Mouse (Mus musculus) hindbrain, postnatal 0 days (tissue): ENCODE measurements around the gene Tnks1bp1. TPM values are rescaled to one million over a fixed set of nuclear protein-coding genes. Genes with fewer than 3 reads are reported as not detected.

Source experiments
- ATAC-seq: fragments of 200-750 bp; cut with Nextera tagmentation; 2 replicates; pipeline ENCODE4 v1.8.0; 2017; ENCODE audit warnings: mild to moderate bottlenecking, moderate TSS enrichment, moderate library complexity
- DNase-seq: peaks from one replicate; pipeline ENCODE4 v3.0.0-alpha.2; 2015; ENCODE audit warnings: low spot score
- H3K27ac ChIP-seq: fragments of 300-500 bp; sonication (generic); 2 replicates; pipeline ENCODE4 v1.5.1; 2014; ENCODE audit warnings: mild to moderate bottlenecking
- H3K27me3 ChIP-seq: fragments of 300-500 bp; sonication (generic); 2 replicates; pipeline ENCODE4 v1.6.1; 2014; ENCODE audit warnings: low read length, mixed read lengths; ENCODE audit not compliant: insufficient read depth
- H3K36me3 ChIP-seq: fragments of 300-500 bp; sonication (generic); 2 replicates; pipeline ENCODE4 v1.6.1; 2014; ENCODE audit warnings: low read length, mixed read lengths; ENCODE audit not compliant: insufficient read depth
- H3K4me1 ChIP-seq: fragments of 300-500 bp; sonication (generic); 2 replicates; pipeline ENCODE4 v1.6.1; 2014; ENCODE audit warnings: antibody characterized with exemption, low read length, mixed read lengths; ENCODE audit not compliant: insufficient read depth
- H3K4me2 ChIP-seq: fragments of 300-500 bp; sonication (generic); 2 replicates; pipeline ENCODE4 v1.6.1; 2014; ENCODE audit warnings: low read depth, mild to moderate bottlenecking, low read length, moderate library complexity, mixed read lengths
- H3K4me3 ChIP-seq: fragments of 300-500 bp; sonication (generic); 2 replicates; pipeline ENCODE4 v1.5.1; 2014; ENCODE audit warnings: low read length
- H3K9ac ChIP-seq: fragments of 300-500 bp; sonication (generic); replicated peaks from 2 replicates; pipeline ENCODE4 v1.6.1; 2014; ENCODE audit warnings: mild to moderate bottlenecking, low read length, moderate library complexity, mixed read lengths
- H3K9me3 ChIP-seq: fragments of 300-500 bp; sonication (generic); 2 replicates; pipeline ENCODE4 v1.6.1; 2016; ENCODE audit warnings: low read length, mixed read lengths
- CTCF ChIP-seq: IDR thresholded peaks from 2 replicates; pipeline ENCODE4 v1.5.1; 2016; ENCODE audit warnings: antibody characterized with exemption, control low read depth, low read depth
- WGBS: fragments of 180-500 bp; shearing (Covaris S2); extraction: QIAGEN DNeasy Blood & Tissue Kit; methylation state at CpG from one replicate; pipeline ENCODE4 v1.1.7; 2014; 5-methylcytosine and 5-hydroxymethylcytosine counted together
- polyA plus RNA-seq: library from polyadenylated mRNA; unstranded; fragments of >200 nt; fragmentation: Nextera tagmentation; extraction: Ambion mirVana; gene quantifications from 2 replicates; pipeline ENCODE4 v1.2.1, GENCODE M21; 2015
- total RNA-seq: library from RNA; depleted of rRNA; stranded (reverse); fragments of >200 nt; gene quantifications from 2 replicates; pipeline ENCODE4 v1.2.3, GENCODE M21; 2014

The Tnks1bp1 gene
- total and polyA plus RNA-seq, 2 experiments from 2014 or later, result 17.4 to 70.0 TPM

- DNase-seq, result peak; percentile 15
- no peak for TF ChIP-seq CTCF
- H3K36me3 ChIP-seq, result peaks cover 38% of the 10 kb centered on the region
- peaks cover 26% of the 10 kb centered on the region for H3K4me1 ChIP-seq
- H3K27ac ChIP-seq, result peak overlapping the region; percentile 89
- H3K9me3 ChIP-seq, result no peaks in the 10 kb centered on the region
- H3K4me2 ChIP-seq, result peak overlapping the region; percentile 83
- ATAC-seq, result no peak
- H3K9ac ChIP-seq, result no peak overlapping the region
- 50% methylated on average over 4 of the region's 4 CpGs for WGBS
- H3K27me3 ChIP-seq, result no peaks in the 10 kb centered on the region
- H3K4me3 ChIP-seq, result peak overlapping the region; percentile 55
Measured at GRCm38 (mm10) chr2:85049277-85049676, 1.5 kb downstream of the Tnks1bp1 start.

- H3K9ac ChIP-seq, result peak overlapping the region; percentile 28; the same call in 1 of the 2 replicates
- no peak for TF ChIP-seq CTCF
Measured at GRCm38 (mm10) chr2:85050001-85050634, 2.3 kb downstream of the Tnks1bp1 start.

GRCm38 (mm10) chr2:85050746-85051145 lies 2.9 kb downstream of the Tnks1bp1 start:
- Histone ChIP-seq H3K27me3 (no peaks in the 10 kb centered on the region), H3K4me2 (peak overlapping the region; percentile 83), H3K4me3 (peak overlapping the region; percentile 55), H3K9ac (peak overlapping the region; percentile 28; the same call in 1 of the 2 replicates), H3K36me3 (peaks cover 39% of the 10 kb centered on the region), H3K27ac (peak overlapping the region; percentile 89; the same call in 1 of the 2 replicates), H3K4me1 (peaks cover 26% of the 10 kb centered on the region), H3K9me3 (no peaks in the 10 kb centered on the region)
- no peak for TF ChIP-seq CTCF
- DNase-seq, result no peak
- 47% methylated on average over 9 of the region's 9 CpGs for WGBS
- no peak for ATAC-seq

More at GRCm38 (mm10) chr2:85050001-85050634, 2.3 kb downstream of the Tnks1bp1 start:
- H3K4me2 ChIP-seq, result peak overlapping the region; percentile 83
- 9% methylated on average over 10 of the region's 10 CpGs for WGBS
- no peaks in the 10 kb centered on the region for H3K27me3 ChIP-seq
- H3K36me3 ChIP-seq, result peaks cover 39% of the 10 kb centered on the region
- DNase-seq (peak; percentile 79), ATAC-seq (peak; percentile 36)
- peak overlapping the region; percentile 89 for H3K27ac ChIP-seq
- H3K4me1 ChIP-seq, result peaks cover 26% of the 10 kb centered on the region
- H3K9me3 ChIP-seq, result no peaks in the 10 kb centered on the region
- H3K4me3 ChIP-seq, result peak overlapping the region; percentile 55

- WGBS, result 89% methylated on average over 5 of the region's 5 CpGs
- 0 out of 2 replicates have a peak overlapping the region, but pooled peaks have one; percentile 7 for H3K4me2 ChIP-seq
- H3K9me3 ChIP-seq, result no peaks in the 10 kb centered on the region
- no peak for TF ChIP-seq CTCF
- no peak overlapping the region for H3K27ac ChIP-seq
- DNase-seq (no peak), ATAC-seq (no peak)
- H3K4me3 ChIP-seq, result no peak overlapping the region
- H3K27me3 ChIP-seq, result no peaks in the 10 kb centered on the region
- no peak overlapping the region for H3K9ac ChIP-seq
- peaks cover 48% of the 10 kb centered on the region for H3K36me3 ChIP-seq
- peaks cover 26% of the 10 kb centered on the region for H3K4me1 ChIP-seq
Measured at GRCm38 (mm10) chr2:85053192-85053816, 5.5 kb downstream of the Tnks1bp1 start.

GRCm38 (mm10) chr2:85056711-85057110 lies 8.9 kb downstream of the Tnks1bp1 start:
- Histone ChIP-seq H3K4me2 (no peak overlapping the region), H3K36me3 (peaks cover 60% of the 10 kb centered on the region), H3K27me3 (no peaks in the 10 kb centered on the region), H3K27ac (no peak overlapping the region), H3K4me1 (no peaks in the 10 kb centered on the region), H3K9ac (no peak overlapping the region), H3K4me3 (no peak overlapping the region), H3K9me3 (no peaks in the 10 kb centered on the region)
- ATAC-seq, result no peak
- 79% methylated on average over 5 of the region's 5 CpGs for WGBS
- TF ChIP-seq CTCF, result no peak
- DNase-seq, result no peak

- 90% methylated on average over 6 of the region's 6 CpGs for WGBS
- H3K36me3 ChIP-seq, result peaks cover 60% of the 10 kb centered on the region
Measured at GRCm38 (mm10) chr2:85059677-85060076, 11.9 kb downstream of the Tnks1bp1 start.

GRCm38 (mm10) chr2:85060591-85061060 lies 12.8 kb downstream of the Tnks1bp1 start:
- ATAC-seq (peak; percentile 31; the same call in 1 of the 2 replicates), DNase-seq (no peak)
- Histone ChIP-seq H3K4me1 (no peaks in the 10 kb centered on the region), H3K9ac (no peak overlapping the region), H3K4me3 (no peak overlapping the region), H3K4me2 (peak overlapping the region; percentile 36), H3K27me3 (no peaks in the 10 kb centered on the region), H3K27ac (no peak overlapping the region), H3K9me3 (no peaks in the 10 kb centered on the region), H3K36me3 (peaks cover 55% of the 10 kb centered on the region)
- WGBS, result 20% methylated on average over 11 of the region's 11 CpGs
- TF ChIP-seq CTCF, result no peak

More at GRCm38 (mm10) chr2:85059677-85060076, 11.9 kb downstream of the Tnks1bp1 start:
- DNase-seq (no peak), ATAC-seq (no peak)
- no peaks in the 10 kb centered on the region for H3K27me3 ChIP-seq
- no peaks in the 10 kb centered on the region for H3K9me3 ChIP-seq
- H3K4me2 ChIP-seq, result no peak overlapping the region
- TF ChIP-seq CTCF, result no peak
- no peak overlapping the region for H3K4me3 ChIP-seq
- H3K27ac ChIP-seq, result no peak overlapping the region
- no peak overlapping the region for H3K9ac ChIP-seq
- no peaks in the 10 kb centered on the region for H3K4me1 ChIP-seq
